Mouse (Mus musculus): Measurements from ENCODE around the gene Fgfrl1. TPM values are rescaled to one million over a fixed set of nuclear protein-coding genes. Genes with fewer than 3 reads are reported as not detected.

Fgfrl1 gene
- total RNA-seq (2021) = 10 to 100 TPM; 21.9 to 23.3 TPM
- long read RNA-seq, transcript Fgfrl1-201 (7 exons, 2,329 nt) = major isoform, 11 of 16 reads
- long read RNA-seq, partial matches to known transcripts = 2 of 16 reads
- long read RNA-seq, other reads (novel, unspliced or antisense) = 3 of 16 reads

- DNase-seq (ENCODE audit: low spot score in 2 of 2) = no peak
Measured at GRCm38 (mm10) chr5:108692271-108692670, at the start of gene Fgfrl1. Fgfrl1 (plus strand) TSS chr5:108692382.

GRCm38 (mm10) chr5:108643674-108644073 is 48.5 kb upstream of the Fgfrl1 start:
- no peak for DNase-seq (ENCODE audit: low spot score in 2 of 2)

- DNase-seq (ENCODE audit: low spot score in 2 of 2) = peak in 1 of 2 experiments; percentile 41
Measured at GRCm38 (mm10) chr5:108645651-108646342, 46.4 kb upstream of the Fgfrl1 start.

- no peak for DNase-seq (ENCODE audit: low spot score in 2 of 2)
Measured at GRCm38 (mm10) chr5:108646343-108646660, 45.9 kb upstream of the Fgfrl1 start.

- DNase-seq (ENCODE audit: low spot score in 2 of 2) = no peak
Measured at GRCm38 (mm10) chr5:108647311-108647710, 44.9 kb upstream of the Fgfrl1 start.

- no peak for DNase-seq (ENCODE audit: low spot score in 2 of 2)
Measured at GRCm38 (mm10) chr5:108647820-108648465, 44.2 kb upstream of the Fgfrl1 start.

- no peak for DNase-seq (ENCODE audit: low spot score in 2 of 2)
Measured at GRCm38 (mm10) chr5:108648937-108649576, 43.1 kb upstream of the Fgfrl1 start.

- DNase-seq (ENCODE audit: low spot score in 2 of 2) = no peak
Measured at GRCm38 (mm10) chr5:108650341-108650740, 41.8 kb upstream of the Fgfrl1 start.

GRCm38 (mm10) chr5:108651136-108651720 is 41.0 kb upstream of the Fgfrl1 start:
- no peak for DNase-seq (ENCODE audit: low spot score in 2 of 2)

- DNase-seq (ENCODE audit: low spot score in 2 of 2) = peak in 1 of 2 experiments; percentile 74
Measured at GRCm38 (mm10) chr5:108651823-108652222, 40.4 kb upstream of the Fgfrl1 start.

- no peak for DNase-seq (ENCODE audit: low spot score in 2 of 2)
Measured at GRCm38 (mm10) chr5:108653341-108653740, 38.8 kb upstream of the Fgfrl1 start.

- DNase-seq (ENCODE audit: low spot score in 2 of 2) = no peak
Measured at GRCm38 (mm10) chr5:108654444-108654990, 37.7 kb upstream of the Fgfrl1 start.

GRCm38 (mm10) chr5:108655381-108655780 is 36.8 kb upstream of the Fgfrl1 start:
- DNase-seq (ENCODE audit: low spot score in 2 of 2) = no peak

GRCm38 (mm10) chr5:108655891-108656650 is 36.1 kb upstream of the Fgfrl1 start:
- DNase-seq (ENCODE audit: low spot score in 2 of 2) = no peak

- DNase-seq (ENCODE audit: low spot score in 2 of 2) = no peak
Measured at GRCm38 (mm10) chr5:108657406-108657805, 34.8 kb upstream of the Fgfrl1 start.

GRCm38 (mm10) chr5:108658611-108659010 is 33.6 kb upstream of the Fgfrl1 start:
- DNase-seq (ENCODE audit: low spot score in 2 of 2) = no peak

GRCm38 (mm10) chr5:108659698-108660631 is 32.2 kb upstream of the Fgfrl1 start, which contains the start of gene Idua:
Idua (plus strand) TSS chr5:108660331.
- DNase-seq (ENCODE audit: low spot score in 2 of 2) = no peak

- DNase-seq (ENCODE audit: low spot score in 2 of 2) = peak; percentile 86 to 91
Measured at GRCm38 (mm10) chr5:108660632-108661268, 31.4 kb upstream of the Fgfrl1 start.

GRCm38 (mm10) chr5:108662772-108663171 is 29.4 kb upstream of the Fgfrl1 start:
- no peak for DNase-seq (ENCODE audit: low spot score in 2 of 2)

All from layer of hippocampus, adult 18-20 months (tissue).